Mouse (Mus musculus): ENCODE data around the gene Nxpe5.
A peak's percentile ranks its signal among the peaks of the same experiment; 100 is the strongest.

DNA sequence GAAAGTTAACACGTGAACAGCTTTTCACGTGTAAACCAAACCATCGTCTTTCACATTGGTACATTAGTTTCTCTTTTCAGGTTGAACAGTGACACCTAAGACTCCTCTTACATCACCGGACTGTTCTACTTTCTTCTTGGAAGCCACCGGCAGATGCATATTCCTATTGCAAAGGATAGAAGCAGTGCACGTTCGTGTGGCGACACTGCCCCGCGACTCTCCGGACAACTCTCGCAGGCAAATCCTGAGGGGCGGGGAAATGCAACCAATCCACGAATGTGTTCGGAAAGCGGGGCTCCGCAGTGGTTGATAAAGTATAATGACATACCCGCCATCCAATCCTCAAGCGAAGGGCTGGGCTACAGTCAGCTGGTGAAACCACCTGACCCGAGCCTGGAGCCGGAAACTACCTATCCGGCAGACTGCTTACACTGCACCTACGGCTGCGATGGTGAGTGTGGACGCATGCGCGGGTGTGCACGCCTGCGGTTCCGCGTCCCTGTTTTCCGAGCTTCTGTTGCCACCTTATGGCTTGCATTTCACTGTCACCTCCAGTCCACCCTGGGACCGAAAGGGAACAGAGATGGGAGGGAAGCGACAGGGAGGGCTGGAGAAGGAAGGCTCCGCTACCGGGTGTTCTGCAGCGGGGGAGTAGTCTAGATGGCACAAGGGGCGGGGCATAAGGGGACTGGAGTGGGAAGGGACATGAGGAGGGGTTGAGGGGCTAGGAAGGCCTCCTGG, 29.8 kb downstream of the Nxpe5 start, which contains the start of gene Lamtor4:
- TF ChIP-seq EP300 (IDR thresholded peaks at IDR 0.05; ENCODE audit: low read depth), result no peak
- peak; percentile 43 for TF ChIP-seq CTCF (IDR thresholded peaks at IDR 0.05; ENCODE audit: low read depth)

All from liver, embryonic 14.5 days (tissue).